Mouse (Mus musculus) macrophage (primary cell): ENCODE results near the gene Gm13889. TPM values are rescaled to one million over a fixed set of nuclear protein-coding genes. Genes with fewer than 3 reads are reported as not detected.

Experiments
- H3K27ac ChIP-seq: fragments of 350-480 bp; formaldehyde crosslinking; 2 replicates; pipeline ENCODE4 v1.9.0; 2021
- H3K36me3 ChIP-seq: fragments of 350-480 bp; formaldehyde crosslinking; 2 replicates; pipeline ENCODE4 v1.9.0; 2021; ENCODE audit errors: inconsistent target
- H3K4me3 ChIP-seq: fragments of 350-480 bp; formaldehyde crosslinking; 2 replicates; pipeline ENCODE4 v1.9.0; 2021; ENCODE audit errors: inconsistent target
- H3K79me2 ChIP-seq: fragments of 350-480 bp; formaldehyde crosslinking; 2 replicates; pipeline ENCODE4 v1.9.0; 2021; ENCODE audit errors: inconsistent target
- WGBS: methylation state at CpG from one replicate; pipeline ENCODE4 v1.1.7; 2026; ENCODE audit warnings: inconsistent platforms; ENCODE audit not compliant: missing documents; 5-methylcytosine and 5-hydroxymethylcytosine counted together
- polyA plus RNA-seq: library from polyadenylated mRNA; stranded (reverse); fragments of 250-400 nt; gene quantifications from 3 replicates; pipeline ENCODE4 v1.2.4, GENCODE M21; 2018; ENCODE audit warnings: inconsistent platforms
- total RNA-seq, 78 experiments: library from RNA; depleted of rRNA; stranded (reverse); fragments of 250-400 nt; gene quantifications; 1 replicate in 9 of 78; 2 replicates in 24 of 78; 3 replicates in 43 of 78; 4 replicates in 2 of 78; pipeline ENCODE4 v1.2.4; 2018; ENCODE audit warnings: inconsistent platforms in 56 of 78

Gm13889 gene
- 1 to 10 TPM in 21 of 26 experiments, under 1 TPM in 5; 0.66 to 5.9 (median 1.6) TPM for total RNA-seq (2018; cell fraction: chromatin; rRNA removed)
- 10 to 100 TPM in 3 of 26 experiments, 1 to 10 TPM in 3, under 1 TPM in 17, not detected in 3; 0.13 to 21.5 (median 0.30) TPM for total RNA-seq (2018; cell fraction: cytosol; rRNA removed)
- total RNA-seq (2018; cell fraction: nucleus; rRNA removed) = 10 to 100 TPM in 1 of 26 experiments, 1 to 10 TPM in 18, under 1 TPM in 5, not detected in 2; 0.46 to 12.8 (median 1.7) TPM
- polyA plus RNA-seq = 0.25 TPM in 1 of 3 replicates, not detected in the others

DNA sequence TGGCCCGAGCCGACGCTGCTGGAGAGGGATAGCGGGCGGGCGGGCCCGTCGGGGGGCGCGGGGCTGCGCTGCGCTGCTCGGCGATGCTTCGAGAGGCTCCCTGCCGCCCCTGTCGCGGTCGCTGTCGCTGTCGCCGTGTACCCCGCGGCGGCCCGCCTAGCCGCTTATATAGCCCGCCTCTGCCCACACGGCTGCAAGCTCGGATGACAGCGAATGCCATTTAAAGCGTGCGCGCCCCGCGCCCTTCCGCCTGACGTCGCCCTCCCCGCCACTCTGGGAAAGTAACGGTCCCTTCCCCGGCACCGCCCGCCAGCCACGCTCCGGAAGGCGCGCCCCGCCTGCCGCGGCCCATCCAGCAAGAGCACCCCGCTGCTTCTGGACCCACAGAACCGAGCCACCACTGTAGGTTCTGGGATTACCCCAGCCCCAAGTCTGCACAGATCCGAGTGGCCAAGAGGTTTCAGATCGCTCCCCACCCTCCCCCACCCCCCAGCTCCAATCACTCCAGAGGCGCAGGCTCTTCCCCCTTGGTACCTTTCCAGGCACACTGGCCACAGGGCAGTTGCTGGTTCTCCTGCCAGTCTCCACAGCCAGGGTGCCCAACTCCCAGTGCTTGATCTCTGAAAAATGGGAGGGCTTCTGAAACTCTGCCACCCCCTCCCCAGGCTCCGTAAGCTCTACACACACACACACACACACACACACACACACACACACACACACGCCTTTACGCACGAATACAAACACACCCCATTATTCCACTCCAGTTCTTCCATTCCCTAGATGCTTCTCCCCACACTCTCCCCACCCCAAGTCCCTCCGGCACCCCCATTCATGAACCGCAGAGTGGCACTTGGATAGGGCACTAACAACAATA is at the start of gene Gm13889:
TSS of gene Gm13889 (minus strand) at position 294 of the 877 bp plus-strand sequence.
- Histone ChIP-seq H3K4me3 (no peak within 1 kb of the TSS), H3K36me3 (no peaks in the 10 kb centered on the region), H3K79me2 (no peaks in the 10 kb centered on the region), H3K27ac (no peak within 1 kb of the TSS)
- WGBS = 10% methylated on average over 56 of the region's 62 CpGs

- Histone ChIP-seq H3K4me3 (no peak overlapping the region), H3K27ac (no peak overlapping the region), H3K36me3 (peaks cover 73% of the 10 kb centered on the region), H3K79me2 (no peaks in the 10 kb centered on the region)
- 0% methylated on average over 2 of the region's 2 CpGs for WGBS
Observed at GRCm38 (mm10) chr2:94002331-94002730, 45.3 kb upstream of the Gm13889 start.

GRCm38 (mm10) chr2:94001918-94002317 is 44.9 kb upstream of the Gm13889 start:
- Histone ChIP-seq H3K36me3 (peaks cover 72% of the 10 kb centered on the region), H3K4me3 (no peak overlapping the region), H3K79me2 (no peaks in the 10 kb centered on the region), H3K27ac (no peak overlapping the region)
- WGBS = 94% methylated on average over 4 of the region's 4 CpGs

DNA sequence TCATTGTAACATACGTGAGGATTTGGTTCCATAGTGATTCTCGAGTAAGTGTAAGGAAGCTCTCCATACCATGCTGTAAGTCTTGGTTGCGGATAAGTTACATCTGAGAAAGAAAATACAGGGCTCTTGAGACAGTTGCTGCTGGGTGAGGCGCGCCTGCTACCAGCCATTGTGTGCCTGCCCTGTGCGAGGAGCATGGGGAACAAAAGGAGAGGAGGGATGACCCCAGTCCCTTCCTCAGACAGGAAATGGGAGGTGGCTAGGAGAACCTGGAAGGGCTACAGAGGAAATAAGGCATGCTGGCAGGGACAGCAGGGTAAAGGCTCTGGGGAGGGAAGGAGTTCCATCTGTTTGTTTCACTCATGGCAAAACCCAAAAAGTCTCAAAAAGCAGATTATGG is 44.4 kb upstream of the Gm13889 start:
- Histone ChIP-seq H3K36me3 (peaks cover 73% of the 10 kb centered on the region), H3K27ac (no peak overlapping the region), H3K79me2 (no peaks in the 10 kb centered on the region), H3K4me3 (no peak overlapping the region)
- 93% methylated on average over 6 of the region's 6 CpGs for WGBS

- H3K4me3 ChIP-seq = no peak within 1 kb of the TSS
- no peak within 1 kb of the TSS for H3K27ac ChIP-seq
- 89% methylated on average over 6 of the region's 6 CpGs for WGBS
- H3K79me2 ChIP-seq = no peaks in the 10 kb centered on the region
- peaks cover 74% of the 10 kb centered on the region for H3K36me3 ChIP-seq
Observed at GRCm38 (mm10) chr2:93996254-93996653, 39.3 kb upstream of the Gm13889 start, which contains the start of gene Gm27027. Gene Gm27027, minus strand, starts transcription at chr2:93996354.

- H3K79me2 ChIP-seq = no peaks in the 10 kb centered on the region
- WGBS = 89% methylated on average over 3 of the region's 3 CpGs
Observed at GRCm38 (mm10) chr2:93992810-93993209, 35.8 kb upstream of the Gm13889 start.

DNA sequence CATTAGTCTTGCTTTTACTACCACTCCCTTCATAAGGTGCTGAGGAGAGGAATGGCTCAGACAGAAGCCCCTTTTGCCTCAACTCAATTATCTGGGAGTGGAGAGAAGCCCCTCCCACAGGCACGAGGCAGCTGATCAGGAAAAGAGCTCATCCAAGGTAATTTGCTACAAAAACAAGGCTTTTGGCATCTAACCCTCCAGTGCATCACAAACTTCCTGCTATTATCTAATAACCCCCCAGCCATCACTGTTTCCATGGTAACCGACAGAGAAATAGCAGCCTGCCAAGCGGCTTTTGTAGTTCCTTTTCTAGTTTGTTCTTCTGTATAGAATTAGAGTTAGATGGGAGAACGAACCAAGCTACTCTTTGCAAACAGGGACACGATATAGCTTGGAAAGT is 35.3 kb upstream of the Gm13889 start:
- WGBS = 88% methylated on average over 5 of the region's 5 CpGs
- H3K79me2 ChIP-seq = no peaks in the 10 kb centered on the region
- H3K36me3 ChIP-seq = peaks cover 73% of the 10 kb centered on the region
- no peak overlapping the region for H3K4me3 ChIP-seq
- no peak overlapping the region for H3K27ac ChIP-seq

More at GRCm38 (mm10) chr2:93992810-93993209, 35.8 kb upstream of the Gm13889 start:
- H3K36me3 ChIP-seq = peaks cover 72% of the 10 kb centered on the region
- H3K4me3 ChIP-seq = no peak overlapping the region
- no peak overlapping the region for H3K27ac ChIP-seq

DNA sequence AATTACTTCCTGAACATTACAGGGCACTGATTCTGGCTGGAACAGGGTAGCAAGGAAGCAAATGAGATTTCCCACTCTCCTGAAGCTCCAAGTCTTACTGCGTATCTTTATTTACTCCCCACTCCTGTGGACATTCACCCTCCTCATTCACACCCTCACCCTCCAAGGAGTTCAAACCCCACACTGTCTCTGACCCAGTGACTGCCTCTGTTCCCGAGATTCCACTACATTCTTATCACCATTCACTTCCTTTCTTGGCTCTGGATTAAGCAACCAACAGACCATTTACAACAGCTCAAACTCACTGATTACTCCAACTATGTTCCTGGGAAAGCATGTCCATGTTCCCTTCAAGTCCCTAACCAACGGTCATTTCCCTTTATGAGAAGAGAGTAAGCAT is 34.3 kb upstream of the Gm13889 start:
- H3K36me3 ChIP-seq = peaks cover 74% of the 10 kb centered on the region

GRCm38 (mm10) chr2:93988440-93988839 is 31.4 kb upstream of the Gm13889 start:
- no peak overlapping the region for H3K27ac ChIP-seq

More for the DNA sequence above, 34.3 kb upstream of the Gm13889 start:
- Histone ChIP-seq H3K4me3 (no peak overlapping the region), H3K79me2 (no peaks in the 10 kb centered on the region), H3K27ac (no peak overlapping the region)
- WGBS = 93% methylated on average over 3 of the region's 3 CpGs

DNA sequence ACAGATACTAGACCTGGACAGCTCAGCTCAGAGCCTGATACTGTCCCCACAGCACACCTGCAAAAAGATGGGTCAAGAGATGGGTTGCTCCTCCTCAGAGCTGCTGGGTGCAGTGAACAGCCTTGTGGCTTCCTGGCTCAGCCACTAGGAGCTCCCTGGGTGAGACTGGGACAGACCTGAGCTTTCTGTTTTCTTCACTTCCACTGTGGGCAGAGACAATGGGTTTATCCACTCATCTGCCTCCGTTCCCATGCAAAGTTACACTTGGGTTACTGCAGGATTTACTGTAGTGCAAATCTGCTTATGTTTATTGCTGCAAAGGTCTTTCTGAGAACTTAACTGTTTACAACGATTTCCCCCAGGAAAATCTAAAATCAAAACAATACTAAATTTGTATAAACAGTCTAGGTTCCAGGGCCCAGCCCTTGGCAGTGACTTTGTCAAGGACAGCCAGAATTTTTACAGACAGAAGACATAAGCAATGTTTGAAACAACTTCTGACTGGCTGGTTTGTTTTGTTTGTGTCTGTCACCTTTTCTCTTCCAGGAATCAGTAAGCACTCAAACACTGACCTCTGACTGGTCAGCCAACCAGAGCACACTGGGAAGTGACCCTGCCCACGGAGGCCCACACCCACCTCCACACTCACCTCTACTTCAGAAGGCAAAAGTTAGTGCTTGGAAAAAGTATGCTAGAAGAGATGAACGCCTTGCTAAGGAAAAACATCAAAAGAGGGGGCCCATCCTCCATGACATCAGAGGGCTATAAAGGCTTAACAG is 25.6 kb upstream of the Gm13889 start:
- Histone ChIP-seq H3K79me2 (no peaks in the 10 kb centered on the region), H3K36me3 (peaks cover 49% of the 10 kb centered on the region), H3K4me3 (no peak overlapping the region), H3K27ac (no peak overlapping the region)
- 93% methylated on average over 4 of the region's 4 CpGs for WGBS

More at GRCm38 (mm10) chr2:93988440-93988839, 31.4 kb upstream of the Gm13889 start:
- peaks cover 51% of the 10 kb centered on the region; the same call in 1 of the 2 replicates for H3K36me3 ChIP-seq
- WGBS = 73% methylated on average over 2 of the region's 2 CpGs
- H3K4me3 ChIP-seq = no peak overlapping the region
- H3K79me2 ChIP-seq = no peaks in the 10 kb centered on the region

DNA sequence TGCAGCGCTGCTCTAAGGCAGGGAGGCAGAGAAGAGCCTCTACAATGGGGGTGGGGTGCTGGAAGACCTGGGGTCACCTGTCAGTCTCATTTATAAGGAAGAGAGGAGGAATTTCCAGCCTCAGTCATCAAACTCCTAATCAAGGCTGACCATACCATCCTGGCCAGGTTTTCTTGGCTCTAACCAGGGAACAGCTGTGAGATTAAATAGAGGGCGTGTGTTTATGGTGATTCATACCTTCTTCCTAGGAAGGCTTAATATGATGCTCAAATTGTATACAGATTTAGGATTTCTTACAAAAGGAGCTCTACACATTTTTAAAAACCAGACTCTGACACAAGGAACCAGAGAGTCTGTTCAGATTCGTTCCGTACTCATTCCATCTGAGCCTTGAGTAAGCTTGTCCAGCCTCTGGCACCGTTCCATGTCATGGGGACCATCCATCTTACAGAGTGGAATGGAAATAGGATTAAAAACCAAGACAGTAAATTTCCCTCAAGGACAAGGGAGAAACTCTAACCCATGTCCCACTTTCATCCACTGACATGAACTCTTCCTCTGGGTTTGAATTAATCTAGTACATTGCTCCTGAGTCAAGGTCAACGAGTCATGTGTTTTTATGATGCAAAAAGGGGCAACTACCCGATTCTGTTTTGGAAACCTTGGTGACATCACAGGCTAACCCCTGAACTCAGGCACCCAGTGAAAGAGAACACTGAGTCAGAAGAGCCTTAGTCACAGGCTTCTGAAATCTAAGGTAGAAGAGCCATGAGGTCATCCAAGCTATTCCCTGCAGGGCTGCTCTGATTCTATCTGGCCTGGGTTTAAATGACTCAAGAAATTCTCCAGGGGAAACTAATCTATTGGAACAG is 22.5 kb upstream of the Gm13889 start:
- Histone ChIP-seq H3K36me3 (peaks cover 34% of the 10 kb centered on the region), H3K4me3 (no peak overlapping the region), H3K27ac (no peak overlapping the region), H3K79me2 (no peaks in the 10 kb centered on the region)
- WGBS = 93% methylated on average over 7 of the region's 7 CpGs

- peaks cover 19% of the 10 kb centered on the region for H3K36me3 ChIP-seq
- WGBS = 6% methylated on average over 37 of the region's 37 CpGs
- no peak overlapping the region for H3K27ac ChIP-seq
- no peaks in the 10 kb centered on the region for H3K79me2 ChIP-seq
- no peak overlapping the region; the same call in 1 of the 2 replicates for H3K4me3 ChIP-seq
Observed at GRCm38 (mm10) chr2:93976436-93977252, 19.6 kb upstream of the Gm13889 start.
